Mouse (Mus musculus) hindbrain, embryonic 15.5 days (tissue): Measurements from ENCODE around the gene Erc2. TPM values are rescaled to one million over a fixed set of nuclear protein-coding genes. Genes with fewer than 3 reads are reported as not detected.
"Not testable (repeated sequence)": the region's sequence is repeated elsewhere in the genome, so short reads cannot be mapped to it uniquely, and the experiment has no call there.

Source experiments
- ATAC-seq: fragments of 200-750 bp; cut with Nextera tagmentation; 2 replicates; pipeline ENCODE4 v1.8.0; 2017; ENCODE audit warnings: low read depth, moderate number of reproducible peaks, moderate TSS enrichment; ENCODE audit not compliant: low FRiP score
- H3K27ac ChIP-seq: fragments of 300-500 bp; sonication (generic); replicated peaks from 2 replicates; pipeline ENCODE4 v1.5.1; 2015; ENCODE audit warnings: mild to moderate bottlenecking, inconsistent platforms
- H3K27me3 ChIP-seq: fragments of 300-500 bp; sonication (generic); 2 replicates; pipeline ENCODE4 v1.6.1; 2015; ENCODE audit warnings: control low read depth, inconsistent platforms
- H3K36me3 ChIP-seq: fragments of 300-500 bp; sonication (generic); 2 replicates; pipeline ENCODE4 v1.6.1; 2015; ENCODE audit warnings: control low read depth, inconsistent platforms
- H3K4me1 ChIP-seq: fragments of 300-500 bp; sonication (generic); replicated peaks from 2 replicates; pipeline ENCODE4 v1.6.1; 2015; ENCODE audit warnings: control low read depth, inconsistent platforms
- H3K4me2 ChIP-seq: fragments of 300-500 bp; sonication (generic); 2 replicates; pipeline ENCODE4 v1.6.1; 2015; ENCODE audit warnings: moderate library complexity, mild to moderate bottlenecking, inconsistent platforms
- H3K4me3 ChIP-seq: fragments of 300-500 bp; sonication (generic); 2 replicates; pipeline ENCODE4 v1.5.1; 2015; ENCODE audit warnings: mild to moderate bottlenecking, inconsistent platforms
- H3K9ac ChIP-seq: fragments of 300-500 bp; sonication (generic); 2 replicates; pipeline ENCODE4 v1.6.1; 2015; ENCODE audit warnings: inconsistent platforms
- H3K9me3 ChIP-seq: fragments of 300-500 bp; sonication (generic); 2 replicates; pipeline ENCODE4 v1.6.1; 2016; ENCODE audit warnings: control low read depth, inconsistent platforms
- WGBS: fragments of 180-500 bp; shearing (Covaris S2); methylation state at CpG from one replicate; pipeline ENCODE4 v1.1.7; 2015; 5-methylcytosine and 5-hydroxymethylcytosine counted together
- polyA plus RNA-seq: library from polyadenylated mRNA; unstranded; fragments of >200 nt; fragmentation: Nextera tagmentation; extraction: Ambion mirVana; gene quantifications from 2 replicates; pipeline ENCODE4 v1.2.1, GENCODE M21; 2015

The Erc2 gene
- polyA plus RNA-seq: 76.4 and 79.4 TPM in 2 replicates

DNA sequence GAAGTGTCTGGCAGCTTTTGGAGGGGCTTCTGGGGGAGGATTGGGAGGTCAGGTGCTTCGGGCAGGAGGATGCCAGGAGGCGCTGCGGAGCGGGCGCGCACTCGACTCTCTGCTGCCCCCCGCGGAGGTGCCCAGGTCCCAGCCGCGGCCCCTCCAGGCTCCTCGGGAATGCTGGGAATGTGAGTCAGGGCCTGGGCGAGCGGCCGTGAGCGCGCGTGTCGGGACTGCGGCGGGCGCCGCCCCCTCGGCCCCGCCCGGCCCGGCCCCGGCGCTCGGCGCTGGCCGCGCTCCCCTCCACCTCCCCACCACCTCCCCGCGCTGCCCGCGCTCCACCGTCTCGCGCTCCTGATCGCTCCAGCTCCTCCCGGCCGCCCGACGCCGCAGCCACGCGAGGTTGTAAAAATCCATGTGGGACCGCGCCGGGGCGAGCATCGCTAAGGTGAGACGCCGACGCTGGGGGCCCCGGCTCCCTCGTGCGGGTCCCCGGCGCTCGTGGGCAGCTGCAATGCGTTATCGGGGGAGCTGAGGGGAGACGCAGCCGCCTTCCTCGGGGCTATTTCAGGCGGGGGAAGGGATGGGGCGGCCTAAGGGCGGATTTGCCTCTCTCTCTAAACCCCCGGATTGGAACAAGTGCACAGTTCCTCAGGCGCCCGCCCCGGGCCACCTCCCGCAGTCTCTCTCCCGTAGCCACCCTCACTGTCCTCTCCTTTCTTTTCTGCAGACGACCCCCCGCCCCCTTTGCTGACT lies at the start of gene Erc2:
Erc2 (plus strand) TSS at position 253 of the 747 bp plus-strand sequence.
- WGBS: under 1% methylated on average over 44 of the region's 78 CpGs
- Histone ChIP-seq H3K9ac (peak within 1 kb of the TSS; percentile 81), H3K4me1 (peaks cover 19% of the 10 kb centered on the region), H3K4me3 (peak within 1 kb of the TSS; percentile 62), H3K9me3 (no peaks in the 10 kb centered on the region), H3K4me2 (peak within 1 kb of the TSS; percentile 71), H3K36me3 (no peaks in the 10 kb centered on the region), H3K27me3 (no peaks in the 10 kb centered on the region), H3K27ac (peak within 1 kb of the TSS; percentile 86)
- peak; percentile 96 for ATAC-seq

GRCm38 (mm10) chr14:27578443-27578842 lies 43.8 kb upstream of the Erc2 start:
- Histone ChIP-seq H3K4me2 (no peak overlapping the region), H3K4me3 (no peak overlapping the region), H3K9ac (no peak overlapping the region), H3K27me3 (no peaks in the 10 kb centered on the region), H3K27ac (no peak overlapping the region), H3K9me3 (no peaks in the 10 kb centered on the region), H3K36me3 (no peaks in the 10 kb centered on the region), H3K4me1 (no peaks in the 10 kb centered on the region)
- no peak for ATAC-seq
- WGBS: 69% methylated on average over 2 of the region's 2 CpGs

- not testable (repeated sequence) for H3K27ac ChIP-seq, H3K9me3 ChIP-seq, H3K9ac ChIP-seq, H3K4me1 ChIP-seq, H3K36me3 ChIP-seq, H3K4me2 ChIP-seq, H3K27me3 ChIP-seq, H3K4me3 ChIP-seq, ATAC-seq
Measured at GRCm38 (mm10) chr14:27589616-27590015, 32.6 kb upstream of the Erc2 start.

- H3K27ac ChIP-seq: no peak overlapping the region
- no peaks in the 10 kb centered on the region for H3K4me1 ChIP-seq
- ATAC-seq: no peak
- 92% methylated on average over 7 of the region's 7 CpGs for WGBS
- no peaks in the 10 kb centered on the region for H3K27me3 ChIP-seq
- no peaks in the 10 kb centered on the region for H3K36me3 ChIP-seq
- H3K4me3 ChIP-seq: no peak overlapping the region
- no peaks in the 10 kb centered on the region for H3K9me3 ChIP-seq
- H3K4me2 ChIP-seq: no peak overlapping the region
- H3K9ac ChIP-seq: no peak overlapping the region
Measured at GRCm38 (mm10) chr14:27592163-27592562, 30.1 kb upstream of the Erc2 start.

GRCm38 (mm10) chr14:27596265-27596664 lies 26.0 kb upstream of the Erc2 start:
- 5% methylated on average over 7 of the region's 7 CpGs for WGBS
- 0 out of 2 replicates have a peak, but pooled peaks have one; percentile 51 for ATAC-seq
- H3K27ac ChIP-seq: no peak overlapping the region

DNA sequence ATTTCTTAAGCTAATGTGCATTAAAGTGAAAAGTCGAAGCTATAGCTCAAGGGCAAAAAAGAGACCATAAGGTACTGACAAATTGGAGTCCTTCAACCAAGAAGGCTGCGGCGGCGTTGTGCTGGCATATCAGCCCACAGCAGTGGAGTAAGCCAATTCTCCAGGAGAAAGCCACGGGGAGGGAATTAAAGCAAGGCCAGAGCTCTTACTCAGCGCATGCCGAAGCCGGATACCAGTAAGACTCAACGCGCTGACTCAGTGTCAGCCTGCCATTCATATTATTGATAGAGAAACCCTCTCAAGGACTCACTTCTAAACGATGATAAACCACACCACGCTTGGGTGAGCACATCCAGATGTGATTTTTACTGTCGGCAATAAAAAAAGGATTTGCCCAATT lies 20.1 kb upstream of the Erc2 start:
- no peak overlapping the region for H3K27ac ChIP-seq
- H3K4me2 ChIP-seq: no peak overlapping the region
- H3K36me3 ChIP-seq: no peaks in the 10 kb centered on the region
- H3K9me3 ChIP-seq: no peaks in the 10 kb centered on the region
- H3K27me3 ChIP-seq: no peaks in the 10 kb centered on the region
- H3K4me3 ChIP-seq: no peak overlapping the region
- H3K4me1 ChIP-seq: no peaks in the 10 kb centered on the region
- ATAC-seq: no peak
- WGBS: 59% methylated on average over 13 of the region's 13 CpGs
- H3K9ac ChIP-seq: no peak overlapping the region

More at GRCm38 (mm10) chr14:27596265-27596664, 26.0 kb upstream of the Erc2 start:
- H3K4me3 ChIP-seq: no peak overlapping the region
- no peaks in the 10 kb centered on the region for H3K36me3 ChIP-seq
- no peaks in the 10 kb centered on the region for H3K4me1 ChIP-seq
- H3K27me3 ChIP-seq: no peaks in the 10 kb centered on the region
- no peak overlapping the region for H3K4me2 ChIP-seq
- no peak overlapping the region for H3K9ac ChIP-seq
- no peaks in the 10 kb centered on the region for H3K9me3 ChIP-seq

DNA sequence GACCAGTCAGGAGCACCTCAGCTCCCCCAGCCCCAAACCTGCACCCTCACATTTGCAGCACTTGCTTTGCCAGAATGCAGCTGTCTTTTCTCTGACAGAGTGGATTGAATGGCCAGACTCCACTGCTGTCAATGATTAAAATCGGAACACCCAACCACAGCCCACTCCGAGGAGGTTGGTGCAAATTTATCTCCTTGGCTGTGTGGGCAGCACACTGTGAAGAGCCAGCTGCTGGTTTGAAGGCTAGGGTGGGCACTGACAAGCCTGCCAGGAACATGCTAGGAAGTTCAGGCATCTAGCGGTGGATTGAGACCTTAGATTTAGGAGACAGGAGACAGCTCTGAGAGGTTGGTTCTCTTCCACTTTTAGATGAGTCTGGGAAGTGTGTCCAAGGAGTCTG lies 14.8 kb upstream of the Erc2 start:
- H3K9me3 ChIP-seq: no peaks in the 10 kb centered on the region
- ATAC-seq: no peak
- no peak overlapping the region for H3K4me3 ChIP-seq
- no peaks in the 10 kb centered on the region for H3K27me3 ChIP-seq
- H3K4me1 ChIP-seq: no peaks in the 10 kb centered on the region
- H3K4me2 ChIP-seq: no peak overlapping the region
- WGBS: 71% methylated on average over 3 of the region's 3 CpGs
- H3K27ac ChIP-seq: no peak overlapping the region
- no peaks in the 10 kb centered on the region for H3K36me3 ChIP-seq
- no peak overlapping the region for H3K9ac ChIP-seq

GRCm38 (mm10) chr14:27613766-27614165 lies 8.5 kb upstream of the Erc2 start:
- no peaks in the 10 kb centered on the region for H3K9me3 ChIP-seq
- no peak overlapping the region for H3K4me2 ChIP-seq
- WGBS: 79% methylated on average over 5 of the region's 5 CpGs
- no peak overlapping the region for H3K27ac ChIP-seq
- ATAC-seq: no peak
- H3K4me3 ChIP-seq: no peak overlapping the region
- no peaks in the 10 kb centered on the region for H3K27me3 ChIP-seq
- H3K9ac ChIP-seq: no peak overlapping the region
- H3K4me1 ChIP-seq: no peaks in the 10 kb centered on the region
- H3K36me3 ChIP-seq: no peaks in the 10 kb centered on the region

DNA sequence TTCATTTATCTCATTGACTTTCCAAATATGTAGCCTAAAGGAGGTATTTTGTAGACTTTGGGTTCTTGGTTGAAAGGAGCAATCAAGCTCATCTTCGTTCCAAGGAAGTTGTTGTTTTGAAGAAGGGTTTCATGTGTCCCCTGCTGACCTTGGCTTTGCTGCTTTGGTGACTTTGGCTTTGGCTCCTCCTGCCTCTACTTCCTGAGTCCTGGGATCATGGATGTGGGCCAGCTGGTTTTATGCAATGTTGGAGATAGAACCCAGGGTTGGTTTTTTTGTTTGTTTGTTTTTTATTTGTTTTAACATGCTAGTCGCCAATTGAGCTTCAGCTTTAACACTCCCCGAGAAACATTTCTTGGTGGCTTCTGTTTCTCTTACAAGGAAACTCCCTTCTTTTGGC lies 4.9 kb upstream of the Erc2 start:
- WGBS: 87% methylated on average over 3 of the region's 3 CpGs
- no peaks in the 10 kb centered on the region for H3K9me3 ChIP-seq
- H3K9ac ChIP-seq: no peak overlapping the region
- no peak overlapping the region for H3K4me3 ChIP-seq
- no peak for ATAC-seq
- no peaks in the 10 kb centered on the region for H3K36me3 ChIP-seq
- no peak overlapping the region for H3K4me2 ChIP-seq
- H3K27me3 ChIP-seq: no peaks in the 10 kb centered on the region
- H3K4me1 ChIP-seq: no peaks in the 10 kb centered on the region
- H3K27ac ChIP-seq: no peak overlapping the region

GRCm38 (mm10) chr14:27621576-27621975 lies 652 bp upstream of the Erc2 start:
- Histone ChIP-seq H3K9me3 (no peaks in the 10 kb centered on the region), H3K36me3 (no peaks in the 10 kb centered on the region), H3K27ac (0 out of 2 replicates have a peak overlapping the region, but pooled peaks have one; percentile 86), H3K4me1 (peaks cover 19% of the 10 kb centered on the region), H3K27me3 (no peaks in the 10 kb centered on the region), H3K4me3 (peak overlapping the region; percentile 62), H3K4me2 (peak overlapping the region; percentile 71), H3K9ac (0 out of 2 replicates have a peak overlapping the region, but pooled peaks have one; percentile 81)
- ATAC-seq: no peak
- WGBS: 41% methylated on average over 8 of the region's 8 CpGs

- H3K36me3 ChIP-seq: no peaks in the 10 kb centered on the region
- no peaks in the 10 kb centered on the region for H3K9me3 ChIP-seq
- H3K27me3 ChIP-seq: no peaks in the 10 kb centered on the region
- ATAC-seq: peak; percentile 39
- H3K27ac ChIP-seq: peak overlapping the region; percentile 86
- peak overlapping the region; percentile 71 for H3K4me2 ChIP-seq
- H3K4me1 ChIP-seq: peaks cover 19% of the 10 kb centered on the region
- peak overlapping the region; percentile 81 for H3K9ac ChIP-seq
- H3K4me3 ChIP-seq: peak overlapping the region; percentile 62
- under 1% methylated on average over 6 of the region's 6 CpGs for WGBS
Measured at GRCm38 (mm10) chr14:27622923-27623219, 643 bp downstream of the Erc2 start.

- no peaks in the 10 kb centered on the region for H3K36me3 ChIP-seq
- WGBS: 6% methylated on average over 10 of the region's 10 CpGs
- H3K27ac ChIP-seq: peak overlapping the region; percentile 86
- H3K27me3 ChIP-seq: no peaks in the 10 kb centered on the region
- H3K4me3 ChIP-seq: peak overlapping the region; percentile 62
- peak overlapping the region; percentile 81 for H3K9ac ChIP-seq
- ATAC-seq: peak; percentile 84
- H3K4me2 ChIP-seq: peak overlapping the region; percentile 71
- peaks cover 19% of the 10 kb centered on the region for H3K4me1 ChIP-seq
- no peaks in the 10 kb centered on the region for H3K9me3 ChIP-seq
Measured at GRCm38 (mm10) chr14:27623368-27623767, 1.1 kb downstream of the Erc2 start.

- H3K27ac ChIP-seq: no peak overlapping the region
- H3K4me3 ChIP-seq: no peak overlapping the region
- no peaks in the 10 kb centered on the region for H3K27me3 ChIP-seq
- H3K9me3 ChIP-seq: no peaks in the 10 kb centered on the region
- no peaks in the 10 kb centered on the region for H3K36me3 ChIP-seq
- no peak for ATAC-seq
- peaks cover 47% of the 10 kb centered on the region for H3K4me1 ChIP-seq
- no peak overlapping the region for H3K4me2 ChIP-seq
- H3K9ac ChIP-seq: no peak overlapping the region
- 70% methylated on average over 10 of the region's 10 CpGs for WGBS
Measured at GRCm38 (mm10) chr14:27628701-27629100, 6.5 kb downstream of the Erc2 start.
